Mouse (Mus musculus) neural tube, postnatal 0 days (tissue): ENCODE data around the gene Vmn2r65. TPM values are rescaled to one million over a fixed set of nuclear protein-coding genes. Genes with fewer than 3 reads are reported as not detected.

ENCODE experiments used
- polyA plus RNA-seq: library from polyadenylated mRNA; unstranded; fragments of >200 nt; fragmentation: Nextera tagmentation; extraction: Ambion mirVana; gene quantifications from 2 replicates; pipeline ENCODE4 v1.2.1, GENCODE M21; 2015

The Vmn2r65 gene
- not detected in 2 replicates for polyA plus RNA-seq

DNA sequence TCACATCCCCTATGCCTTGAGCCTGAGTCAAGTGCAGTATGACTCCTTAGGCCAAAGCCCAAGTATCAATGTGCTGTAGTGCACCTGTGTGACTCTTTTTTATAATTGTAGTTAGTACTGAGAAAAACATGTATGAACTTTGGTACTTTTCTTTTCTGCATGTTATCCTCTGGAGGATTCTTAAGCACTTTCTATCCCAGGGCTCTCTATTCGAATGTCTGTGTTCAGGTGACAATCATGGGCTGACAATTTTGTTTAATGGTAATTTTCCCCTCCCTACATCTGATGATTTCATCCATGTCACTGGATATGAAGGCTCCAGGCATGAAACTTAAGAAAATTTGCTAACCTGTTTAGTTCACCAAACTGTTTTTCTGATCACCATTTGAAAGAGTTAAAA lies at the start of gene Vmn2r65:
Gene Vmn2r65 (minus strand): TSS at position 101 of the 400 bp plus-strand sequence.

DNA sequence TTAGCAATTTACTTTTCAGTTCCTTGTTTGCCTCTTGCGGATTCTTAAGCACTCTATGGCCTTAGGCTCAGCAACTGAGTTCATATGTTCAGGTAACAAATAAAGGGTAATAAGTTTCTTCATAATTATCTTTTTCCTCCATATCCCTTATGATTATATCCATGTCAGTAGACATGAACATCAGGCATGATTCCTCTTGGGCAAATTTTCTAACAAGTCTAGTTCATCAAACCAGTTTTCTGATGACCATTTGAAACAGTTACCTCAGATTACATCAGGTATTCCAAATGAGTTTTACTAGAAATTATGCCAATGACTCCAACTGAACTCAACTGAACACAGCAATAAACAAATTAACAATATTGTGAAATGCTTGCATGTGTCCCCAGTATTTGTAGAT lies 48.3 kb upstream of the Vmn2r65 start, which contains the start of gene Vmn2r66:
Gene Vmn2r66 (minus strand): TSS at position 101 of the 400 bp plus-strand sequence.

Other genes with a start within 250 kb of the Vmn2r65 start
- not detected in 2 replicates for gene Olfr291, start 110.6 kb downstream of the Vmn2r65 start, polyA plus RNA-seq
- not detected in 2 replicates for gene Vmn2r66, start 48.2 kb upstream of the Vmn2r65 start, polyA plus RNA-seq
- not detected in 2 replicates for gene Vmn2r67, start 191.9 kb upstream of the Vmn2r65 start, polyA plus RNA-seq